Mouse (Mus musculus): ENCODE results near the gene Cx3cr1. TPM values are rescaled to one million over a fixed set of nuclear protein-coding genes. Genes with fewer than 3 reads are reported as not detected.

Gene Cx3cr1
- polyA plus RNA-seq, 1 experiment from 2014 or later = 8.0 TPM

- Histone ChIP-seq H3K36me3 (ENCODE audit: insufficient read depth, low read length) (peaks cover 27% of the 10 kb centered on the region), H3K4me1 (ENCODE audit: insufficient read depth, low read depth, low read length) (peaks cover 10% of the 10 kb centered on the region; the same call in 1 of the 2 replicates), H3K4me2 (replicated peaks; ENCODE audit: low read depth, low read length) (no peak overlapping the region), H3K9me3 (ENCODE audit: low read length) (no peaks in the 10 kb centered on the region), H3K27me3 (replicated peaks; ENCODE audit: insufficient read depth, low read length) (no peaks in the 10 kb centered on the region), H3K4me3 (ENCODE audit: low read depth, low read length) (no peak overlapping the region), H3K27ac (ENCODE audit: low read length) (peak overlapping the region; percentile 47; the same call in 1 of the 2 replicates), H3K9ac (replicated peaks; ENCODE audit: low read depth) (no peak overlapping the region)
- ATAC-seq (peak; percentile 59), DNase-seq (ENCODE audit: low spot score) (peak; percentile 47)
- no peak for TF ChIP-seq EP300 (IDR thresholded peaks at IDR 0.05)
- peak; percentile 75 for TF ChIP-seq CTCF (IDR thresholded peaks at IDR 0.05)
- 29% methylated on average over 6 of the region's 6 CpGs for WGBS
These were observed 99.5 kb downstream of the Cx3cr1 start for GRCm38 (mm10) chr9:119970221-119970620.

GRCm38 (mm10) chr9:119969811-119970210 is 99.9 kb downstream of the Cx3cr1 start:
- TF ChIP-seq EP300 (IDR thresholded peaks at IDR 0.05) (no peak), CTCF (IDR thresholded peaks at IDR 0.05) (no peak)
- peak overlapping the region; percentile 47; the same call in 1 of the 2 replicates for H3K27ac ChIP-seq (ENCODE audit: low read length)
- no peak overlapping the region for H3K4me3 ChIP-seq (ENCODE audit: low read depth, low read length)
- H3K9me3 ChIP-seq (ENCODE audit: low read length) = no peaks in the 10 kb centered on the region
- ATAC-seq (peak; percentile 14), DNase-seq (ENCODE audit: low spot score) (no peak)
- peaks cover 27% of the 10 kb centered on the region for H3K36me3 ChIP-seq (ENCODE audit: insufficient read depth, low read length)
- WGBS = 67% methylated on average over 7 of the region's 7 CpGs
- H3K4me1 ChIP-seq (ENCODE audit: insufficient read depth, low read depth, low read length) = peaks cover 10% of the 10 kb centered on the region; the same call in 1 of the 2 replicates
- H3K27me3 ChIP-seq (replicated peaks; ENCODE audit: insufficient read depth, low read length) = no peaks in the 10 kb centered on the region
- H3K4me2 ChIP-seq (replicated peaks; ENCODE audit: low read depth, low read length) = no peak overlapping the region
- no peak overlapping the region for H3K9ac ChIP-seq (replicated peaks; ENCODE audit: low read depth)

- TF ChIP-seq EP300 (IDR thresholded peaks at IDR 0.05) (no peak), CTCF (IDR thresholded peaks at IDR 0.05) (no peak)
- H3K27me3 ChIP-seq (replicated peaks; ENCODE audit: insufficient read depth, low read length) = no peaks in the 10 kb centered on the region
- no peaks in the 10 kb centered on the region; the same call in 1 of the 2 replicates for H3K36me3 ChIP-seq (ENCODE audit: insufficient read depth, low read length)
- H3K4me2 ChIP-seq (replicated peaks; ENCODE audit: low read depth, low read length) = no peak overlapping the region
- H3K9ac ChIP-seq (replicated peaks; ENCODE audit: low read depth) = no peak overlapping the region
- H3K4me3 ChIP-seq (ENCODE audit: low read depth, low read length) = no peak overlapping the region
- no peak for DNase-seq (ENCODE audit: low spot score)
- H3K9me3 ChIP-seq (ENCODE audit: low read length) = no peaks in the 10 kb centered on the region
- no peak overlapping the region for H3K27ac ChIP-seq (ENCODE audit: low read length)
- WGBS = 86% methylated on average over 26 of the region's 26 CpGs
- no peak for ATAC-seq
- H3K4me1 ChIP-seq (ENCODE audit: insufficient read depth, low read depth, low read length) = peaks cover 15% of the 10 kb centered on the region; the same call in 1 of the 2 replicates
These were observed 103.3 kb downstream of the Cx3cr1 start for GRCm38 (mm10) chr9:119966221-119966910.

- no peak overlapping the region for H3K27ac ChIP-seq (ENCODE audit: low read length)
- ATAC-seq (no peak), DNase-seq (ENCODE audit: low spot score) (no peak)
- TF ChIP-seq EP300 (IDR thresholded peaks at IDR 0.05) = no peak
- TF ChIP-seq CTCF (IDR thresholded peaks at IDR 0.05) = no peak; the same call in 1 of the 2 replicates
- H3K4me1 ChIP-seq (ENCODE audit: insufficient read depth, low read depth, low read length) = 0 out of 2 replicates have a peak, but pooled peaks cover 5% of the 10 kb centered on the region
- no peak overlapping the region for H3K4me2 ChIP-seq (replicated peaks; ENCODE audit: low read depth, low read length)
- no peaks in the 10 kb centered on the region for H3K36me3 ChIP-seq (ENCODE audit: insufficient read depth, low read length)
- WGBS = 51% methylated on average over 3 of the region's 3 CpGs
- H3K27me3 ChIP-seq (replicated peaks; ENCODE audit: insufficient read depth, low read length) = no peaks in the 10 kb centered on the region
- no peak overlapping the region for H3K9ac ChIP-seq (replicated peaks; ENCODE audit: low read depth)
- H3K4me3 ChIP-seq (ENCODE audit: low read depth, low read length) = no peak overlapping the region
- H3K9me3 ChIP-seq (ENCODE audit: low read length) = no peaks in the 10 kb centered on the region
These were observed 104.5 kb downstream of the Cx3cr1 start for GRCm38 (mm10) chr9:119965186-119965585.

GRCm38 (mm10) chr9:119964206-119964605 is 105.5 kb downstream of the Cx3cr1 start:
- peak; percentile 86 for ATAC-seq

GRCm38 (mm10) chr9:119962987-119963667 is 106.6 kb downstream of the Cx3cr1 start:
- ATAC-seq = peak; percentile 81
- Histone ChIP-seq H3K36me3 (ENCODE audit: insufficient read depth, low read length) (no peaks in the 10 kb centered on the region), H3K9me3 (ENCODE audit: low read length) (no peaks in the 10 kb centered on the region), H3K4me1 (ENCODE audit: insufficient read depth, low read depth, low read length) (0 out of 2 replicates have a peak, but pooled peaks cover 5% of the 10 kb centered on the region), H3K4me3 (ENCODE audit: low read depth, low read length) (no peak overlapping the region), H3K27me3 (replicated peaks; ENCODE audit: insufficient read depth, low read length) (no peaks in the 10 kb centered on the region), H3K4me2 (replicated peaks; ENCODE audit: low read depth, low read length) (peak overlapping the region; percentile 39), H3K27ac (ENCODE audit: low read length) (no peak overlapping the region), H3K9ac (replicated peaks; ENCODE audit: low read depth) (no peak overlapping the region)
- peak; percentile 96 for TF ChIP-seq CTCF (IDR thresholded peaks at IDR 0.05)
- TF ChIP-seq EP300 (IDR thresholded peaks at IDR 0.05) = no peak
- WGBS = 18% methylated on average over 21 of the region's 21 CpGs
- DNase-seq (ENCODE audit: low spot score) = peak; percentile 92

More at GRCm38 (mm10) chr9:119964206-119964605, 105.5 kb downstream of the Cx3cr1 start:
- H3K4me2 ChIP-seq (replicated peaks; ENCODE audit: low read depth, low read length) = no peak overlapping the region
- no peak overlapping the region for H3K4me3 ChIP-seq (ENCODE audit: low read depth, low read length)
- DNase-seq (ENCODE audit: low spot score) = peak; percentile 71
- 57% methylated on average over 3 of the region's 3 CpGs for WGBS
- no peak overlapping the region for H3K9ac ChIP-seq (replicated peaks; ENCODE audit: low read depth)
- no peaks in the 10 kb centered on the region for H3K27me3 ChIP-seq (replicated peaks; ENCODE audit: insufficient read depth, low read length)
- peak; percentile 98 for TF ChIP-seq EP300 (IDR thresholded peaks at IDR 0.05)
- no peak for TF ChIP-seq CTCF (IDR thresholded peaks at IDR 0.05)
- H3K27ac ChIP-seq (ENCODE audit: low read length) = peak overlapping the region; percentile 69
- 0 out of 2 replicates have a peak, but pooled peaks cover 5% of the 10 kb centered on the region for H3K4me1 ChIP-seq (ENCODE audit: insufficient read depth, low read depth, low read length)
- no peaks in the 10 kb centered on the region for H3K9me3 ChIP-seq (ENCODE audit: low read length)
- no peaks in the 10 kb centered on the region for H3K36me3 ChIP-seq (ENCODE audit: insufficient read depth, low read length)

Data from lung, postnatal 0 days (tissue).